Mouse (Mus musculus) induced T-regulatory cell, adult 2 months (primary cell): ENCODE results near the gene Nog.

Source experiments
- DNase-seq: peaks from one replicate; pipeline ENCODE4 v3.0.0-alpha.2; 2012; ENCODE audit warnings: low read depth

The Nog gene

DNA sequence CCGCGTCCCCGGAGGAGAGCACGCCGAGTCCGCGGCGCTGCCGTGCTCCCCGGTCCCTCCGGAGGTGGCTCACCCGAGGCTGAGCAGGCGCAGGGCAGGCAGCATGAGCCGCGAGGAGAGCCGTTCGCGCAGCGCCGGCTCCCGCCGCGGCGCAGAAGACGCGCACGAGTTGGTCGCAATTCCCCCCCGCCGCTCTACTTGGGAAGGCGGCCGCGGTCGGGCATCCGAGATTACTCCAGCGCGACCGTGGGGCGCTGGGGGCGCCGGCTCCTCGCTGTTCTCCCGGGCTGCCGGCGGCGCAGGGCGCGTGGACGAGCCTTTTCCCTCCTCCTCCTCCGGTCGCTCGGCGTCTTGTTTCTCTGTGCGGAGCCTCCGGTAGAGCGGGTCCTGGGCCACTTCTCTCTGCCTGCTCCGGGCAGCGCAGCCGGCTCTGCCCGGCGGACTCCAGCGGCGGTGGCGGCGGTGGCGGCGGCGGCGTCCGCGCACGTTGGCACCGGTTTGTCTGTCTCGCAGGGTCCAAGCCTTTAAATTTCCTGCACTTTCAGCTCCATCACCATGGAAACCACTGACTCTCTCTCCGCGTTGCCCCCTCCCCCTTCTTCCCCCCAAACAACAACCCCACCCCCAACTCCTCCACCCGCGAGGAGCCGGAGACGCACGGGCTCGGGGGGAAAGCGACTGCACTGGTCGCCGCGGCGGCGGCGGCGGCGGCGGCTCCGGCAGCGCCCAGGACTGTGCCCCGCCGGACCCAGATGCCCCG is at the start of gene Nog:
Gene Nog (minus strand): TSS at position 277 of the 760 bp plus-strand sequence.
- DNase-seq = peak; percentile 5

DNA sequence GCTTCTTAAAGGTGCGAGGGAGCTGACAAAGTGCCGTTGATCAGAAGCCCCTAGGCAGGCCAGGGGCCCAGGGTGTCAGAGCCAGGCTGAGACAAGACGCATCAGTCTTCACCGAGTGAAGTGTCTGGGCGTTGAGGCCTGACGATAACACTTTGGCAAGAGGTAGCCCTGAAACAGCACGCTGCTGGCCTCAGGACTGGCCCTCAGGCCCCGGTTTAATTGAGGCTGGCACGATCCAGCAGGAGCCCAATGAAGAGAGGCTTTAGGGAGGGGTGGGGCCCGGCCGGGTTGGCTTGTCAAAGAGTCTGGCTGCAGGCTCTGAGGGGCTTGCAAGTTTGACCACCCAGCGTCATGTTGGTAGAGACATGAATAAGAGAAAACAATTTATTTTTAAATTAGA is 38.1 kb upstream of the Nog start:
- no peak for DNase-seq

DNA sequence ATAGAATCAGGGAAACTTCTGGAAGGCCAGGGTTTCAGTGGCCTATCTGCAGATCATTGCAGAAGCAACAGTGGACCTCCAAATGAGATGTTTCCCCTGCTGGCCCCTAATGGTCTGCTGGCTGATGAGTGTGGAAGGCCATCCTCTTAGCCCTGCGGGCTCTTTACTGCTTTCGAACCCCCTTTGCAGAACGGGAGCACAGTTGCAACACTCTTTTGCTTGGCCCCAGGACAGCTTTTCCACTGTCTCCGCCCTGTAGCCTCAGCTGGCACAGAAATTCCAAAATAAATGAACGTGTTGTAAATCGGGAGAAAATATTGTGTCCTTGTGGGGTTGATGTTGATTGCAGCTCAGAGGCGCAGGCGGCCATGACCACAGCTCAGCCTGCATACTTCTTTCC is 37.7 kb upstream of the Nog start:
- DNase-seq = no peak

DNA sequence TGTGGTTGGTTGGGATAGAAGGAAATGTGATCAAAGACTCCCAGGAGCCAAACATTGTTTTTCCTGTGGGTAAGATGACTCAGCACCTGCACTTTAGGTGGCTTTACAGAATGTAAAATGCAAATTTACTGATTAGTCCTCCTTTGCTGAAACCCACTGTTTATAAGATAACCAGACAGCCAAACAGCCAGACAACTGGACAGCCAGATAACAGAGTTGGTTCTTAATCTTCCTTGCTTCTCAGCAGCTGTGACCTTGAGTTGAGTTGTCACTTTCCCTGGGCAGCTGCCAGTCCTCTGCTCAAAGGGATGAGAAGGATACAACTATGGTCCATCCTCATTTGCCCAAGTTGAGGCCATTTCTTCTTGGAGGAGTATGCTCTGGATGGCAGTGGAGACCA is 35.8 kb upstream of the Nog start:
- DNase-seq = no peak

DNA sequence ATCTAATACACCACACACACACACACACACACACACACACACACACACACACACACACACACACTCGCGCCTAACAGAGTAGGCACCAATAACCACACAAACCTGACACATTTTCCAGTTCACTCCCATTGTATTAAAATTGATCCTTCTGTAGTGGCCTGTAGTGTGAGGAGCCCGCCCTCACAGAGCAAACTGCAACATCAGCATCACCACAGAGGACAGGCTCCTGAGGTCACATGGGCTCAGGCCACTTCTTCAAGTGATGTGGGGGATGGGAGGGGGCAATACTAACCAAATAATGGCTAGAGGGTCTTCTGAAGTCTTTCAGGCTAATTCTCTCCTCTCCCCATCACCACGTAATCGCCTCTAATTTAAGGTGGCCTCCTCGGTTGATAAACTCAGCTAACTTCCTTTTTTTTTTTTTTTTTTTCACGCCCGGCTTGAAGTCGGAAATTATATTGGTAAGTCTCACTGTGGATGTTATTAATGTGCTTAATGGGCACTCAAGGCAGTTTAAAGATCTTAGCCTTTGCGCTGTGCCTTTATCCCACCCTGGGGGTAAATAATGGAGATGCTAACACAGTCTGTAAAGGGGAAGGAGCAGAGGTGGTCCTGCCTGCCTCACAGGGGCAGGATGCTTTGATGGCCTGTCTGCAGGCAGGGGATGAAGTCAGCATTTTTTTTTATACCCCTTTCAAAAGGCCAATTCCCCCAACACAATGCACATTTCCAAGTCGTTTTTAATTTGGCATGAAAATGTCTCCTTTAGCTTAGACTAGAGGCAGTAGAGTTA is 25.2 kb upstream of the Nog start:
- no peak for DNase-seq

DNA sequence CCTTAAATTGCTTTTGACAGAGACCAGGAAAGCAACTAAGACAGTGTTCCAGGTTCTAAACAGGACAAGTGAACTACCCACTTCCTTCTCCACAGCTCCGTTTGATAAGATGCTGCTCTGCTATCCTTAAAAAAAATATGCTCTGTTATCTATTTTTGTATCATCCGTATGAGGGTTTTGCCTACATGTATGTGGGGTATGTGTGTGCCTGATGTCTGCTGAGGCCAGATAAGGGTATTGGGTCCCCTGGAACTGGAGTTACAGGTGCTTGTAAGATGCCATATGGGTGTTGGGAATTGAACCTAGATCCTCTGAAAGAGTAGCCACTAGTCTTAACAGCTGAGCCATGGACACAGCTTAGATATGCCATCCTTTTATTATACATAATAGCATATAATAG is 19.6 kb upstream of the Nog start:
- DNase-seq = no peak

DNA sequence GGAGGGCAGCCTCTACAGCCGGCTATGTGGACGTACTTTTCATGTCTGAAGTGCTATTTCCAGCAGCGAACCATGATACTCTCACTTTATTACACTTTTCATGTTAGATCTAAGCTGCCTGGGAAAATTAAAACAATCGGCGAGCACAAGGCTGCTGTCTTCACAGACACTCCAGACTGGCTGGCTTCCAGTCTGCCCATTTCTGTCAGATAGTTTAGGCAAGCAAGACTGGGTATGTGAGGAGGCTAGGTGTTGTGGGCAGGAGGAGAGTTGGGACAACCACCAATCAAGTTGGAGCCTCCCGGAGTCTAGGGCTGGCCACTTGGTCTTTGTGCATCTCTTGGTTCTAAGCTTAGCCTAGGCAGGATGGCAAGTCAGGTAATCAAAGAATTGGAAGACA is 17.5 kb upstream of the Nog start:
- DNase-seq = no peak

DNA sequence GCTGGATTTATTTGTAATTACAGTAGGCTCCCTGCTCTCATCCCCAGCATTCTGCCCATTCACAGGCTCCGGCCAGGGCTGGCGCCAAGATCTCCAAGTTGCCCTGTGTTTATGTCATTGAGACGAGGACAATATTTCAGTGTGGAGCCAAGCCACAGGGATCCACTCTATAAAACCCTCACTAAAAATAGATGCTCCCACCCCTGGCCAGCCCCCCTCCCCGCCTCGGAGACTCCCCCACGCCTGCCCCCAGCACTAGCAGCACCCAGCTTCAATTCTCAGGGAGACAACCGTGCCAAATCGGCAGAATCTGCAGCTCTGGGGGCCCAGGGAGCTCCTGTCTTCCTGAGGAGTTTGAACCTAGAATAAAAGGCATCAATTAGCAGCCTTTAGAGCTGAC is 16.2 kb upstream of the Nog start:
- DNase-seq = no peak

DNA sequence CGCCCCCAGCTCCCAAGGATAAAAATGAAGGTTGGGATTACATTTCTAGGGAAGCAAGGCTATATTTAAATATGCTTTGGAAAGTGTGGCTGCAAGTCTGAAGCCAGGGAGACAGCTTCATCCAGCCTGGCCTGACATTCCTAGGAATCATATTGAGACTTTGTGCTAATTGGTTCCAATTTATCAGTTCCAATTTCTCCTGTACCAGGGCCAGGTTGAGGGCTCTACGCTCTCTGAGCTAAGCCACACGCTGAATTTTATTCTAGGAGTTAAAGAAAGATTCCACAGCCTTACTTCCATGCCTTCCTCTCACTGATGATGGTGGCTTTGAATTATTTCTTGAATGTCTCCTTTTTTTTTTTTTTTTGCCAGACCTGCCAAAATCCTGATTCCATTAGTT is 15.6 kb upstream of the Nog start:
- no peak for DNase-seq

DNA sequence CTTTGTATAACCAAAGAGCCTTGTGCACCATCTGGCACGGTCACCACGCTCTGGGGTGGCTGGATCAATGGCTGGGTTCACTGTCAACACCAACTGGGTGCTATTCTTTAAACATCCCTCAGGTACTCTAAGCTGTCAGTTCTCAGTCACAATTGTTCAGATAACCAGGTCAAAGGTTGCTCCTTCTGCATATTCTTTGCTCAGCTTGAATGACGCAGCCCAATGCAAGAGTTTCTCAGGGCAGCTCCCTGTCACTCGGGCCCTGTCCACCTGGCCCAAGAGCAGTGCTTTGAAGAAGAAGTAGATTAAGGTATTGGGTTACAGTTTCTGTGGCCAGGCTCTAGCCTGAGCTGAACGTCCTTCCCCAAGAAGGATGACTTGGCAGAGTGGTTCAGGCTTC is 12.2 kb upstream of the Nog start:
- no peak for DNase-seq

DNA sequence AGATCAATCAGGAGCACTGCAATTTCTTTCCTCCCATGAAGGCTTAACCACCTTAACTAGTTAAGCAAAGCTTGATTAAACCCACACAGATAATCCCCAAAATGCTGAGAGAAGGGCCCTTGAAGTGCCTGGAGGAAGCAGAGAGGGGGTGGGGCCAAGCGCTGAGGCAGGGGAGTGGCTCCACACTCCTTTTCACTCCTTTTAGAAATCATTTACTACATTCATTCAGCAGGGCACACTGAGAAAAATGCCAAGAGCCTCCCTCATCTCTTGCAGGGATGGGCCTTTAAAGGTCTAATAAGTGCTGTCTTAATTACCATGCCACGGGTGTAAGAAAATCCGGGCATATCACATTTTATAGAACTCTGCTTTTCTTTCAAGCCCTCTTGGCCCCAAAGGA is 10.2 kb upstream of the Nog start:
- DNase-seq = no peak

DNA sequence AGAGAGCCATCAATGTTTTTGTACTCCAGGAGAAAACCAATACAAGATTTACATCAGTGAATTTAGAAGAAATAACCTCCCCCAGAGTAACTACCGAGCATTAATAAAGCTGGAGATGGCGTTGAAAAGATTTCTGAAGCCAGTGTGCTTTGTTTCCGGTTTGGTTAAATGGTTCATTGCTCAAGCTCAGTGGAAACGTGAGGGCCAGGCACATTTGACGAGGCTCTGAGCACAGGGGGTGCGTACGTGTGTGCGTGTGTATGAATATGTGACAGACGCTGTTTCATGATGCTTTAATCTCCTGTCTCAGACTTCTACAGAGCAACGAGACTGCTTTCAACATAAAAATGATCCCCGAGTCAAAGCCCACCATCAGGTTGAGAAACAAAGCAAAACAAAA is 8.1 kb upstream of the Nog start:
- no peak for DNase-seq

DNA sequence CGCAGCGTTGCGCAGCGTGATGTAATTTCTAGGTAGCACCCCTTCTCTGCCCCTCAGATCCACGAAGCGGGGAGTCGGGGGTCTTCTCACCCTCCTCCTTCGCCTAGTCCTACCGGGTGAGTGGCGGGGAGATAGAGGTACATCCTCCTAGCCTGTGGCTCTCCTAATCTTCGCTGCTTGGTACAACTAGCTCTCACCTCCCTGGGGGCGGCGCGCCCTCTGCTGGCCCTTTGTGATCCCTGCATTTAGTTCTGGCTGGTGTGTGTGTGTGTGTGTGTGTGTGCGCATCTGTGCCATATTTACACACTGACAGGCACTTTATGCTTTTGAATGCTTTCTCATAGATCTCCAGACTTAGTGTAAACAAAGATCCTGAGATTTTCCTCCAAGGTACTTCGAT is 1.3 kb upstream of the Nog start:
- DNase-seq = peak; percentile 81

DNA sequence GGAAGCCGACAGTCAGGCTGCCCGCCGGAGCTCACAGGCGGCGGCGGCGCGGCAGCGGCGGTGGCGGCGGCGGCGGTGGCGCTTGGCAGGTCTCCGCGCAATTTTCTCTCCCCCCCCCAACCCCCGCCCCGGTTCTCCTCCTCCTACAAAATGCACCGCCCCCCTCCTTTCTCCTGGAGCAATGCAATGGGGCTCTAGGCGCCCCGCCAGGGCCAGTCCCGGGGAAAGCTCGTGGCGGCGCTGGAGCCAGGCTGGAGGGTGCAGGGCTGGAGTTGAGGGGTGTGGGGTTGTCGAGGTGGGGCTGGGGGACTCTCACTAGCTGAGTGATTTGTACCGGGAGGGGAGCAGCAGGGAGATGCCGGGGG is 666 bp upstream of the Nog start:
- DNase-seq = no peak

DNA sequence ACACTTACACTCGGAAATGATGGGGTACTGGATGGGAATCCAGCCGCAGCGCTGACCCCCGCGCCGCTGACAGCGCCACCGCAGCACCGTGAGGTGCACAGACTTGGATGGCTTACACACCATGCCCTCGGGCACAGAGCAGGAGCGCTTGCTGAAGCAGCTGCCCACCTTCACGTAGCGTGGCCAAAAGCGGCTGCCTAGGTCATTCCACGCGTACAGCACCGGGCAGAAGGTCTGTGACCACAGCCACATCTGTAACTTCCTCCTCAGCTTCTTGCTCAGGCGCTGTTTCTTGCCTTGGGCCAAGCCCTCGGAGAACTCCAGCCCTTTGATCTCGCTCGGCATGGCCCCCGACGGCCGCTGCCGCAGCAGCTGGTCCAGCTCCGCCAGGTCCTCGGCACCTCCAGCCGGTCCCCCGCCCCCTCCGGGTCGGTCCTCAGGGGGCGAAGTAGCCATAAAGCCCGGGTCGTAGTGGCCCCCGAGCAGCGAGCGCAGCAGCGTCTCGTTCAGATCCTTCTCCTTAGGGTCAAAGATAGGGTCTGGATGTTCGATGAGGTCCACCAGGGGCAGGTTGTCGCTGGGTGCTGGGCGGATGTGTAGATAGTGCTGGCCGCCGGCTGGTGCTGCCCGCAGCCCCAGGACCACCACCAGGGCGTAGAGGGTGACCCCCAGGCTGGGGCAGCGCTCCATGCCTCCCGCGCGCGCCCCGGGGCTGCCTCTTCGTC is 639 bp downstream of the Nog start:
- DNase-seq = no peak

DNA sequence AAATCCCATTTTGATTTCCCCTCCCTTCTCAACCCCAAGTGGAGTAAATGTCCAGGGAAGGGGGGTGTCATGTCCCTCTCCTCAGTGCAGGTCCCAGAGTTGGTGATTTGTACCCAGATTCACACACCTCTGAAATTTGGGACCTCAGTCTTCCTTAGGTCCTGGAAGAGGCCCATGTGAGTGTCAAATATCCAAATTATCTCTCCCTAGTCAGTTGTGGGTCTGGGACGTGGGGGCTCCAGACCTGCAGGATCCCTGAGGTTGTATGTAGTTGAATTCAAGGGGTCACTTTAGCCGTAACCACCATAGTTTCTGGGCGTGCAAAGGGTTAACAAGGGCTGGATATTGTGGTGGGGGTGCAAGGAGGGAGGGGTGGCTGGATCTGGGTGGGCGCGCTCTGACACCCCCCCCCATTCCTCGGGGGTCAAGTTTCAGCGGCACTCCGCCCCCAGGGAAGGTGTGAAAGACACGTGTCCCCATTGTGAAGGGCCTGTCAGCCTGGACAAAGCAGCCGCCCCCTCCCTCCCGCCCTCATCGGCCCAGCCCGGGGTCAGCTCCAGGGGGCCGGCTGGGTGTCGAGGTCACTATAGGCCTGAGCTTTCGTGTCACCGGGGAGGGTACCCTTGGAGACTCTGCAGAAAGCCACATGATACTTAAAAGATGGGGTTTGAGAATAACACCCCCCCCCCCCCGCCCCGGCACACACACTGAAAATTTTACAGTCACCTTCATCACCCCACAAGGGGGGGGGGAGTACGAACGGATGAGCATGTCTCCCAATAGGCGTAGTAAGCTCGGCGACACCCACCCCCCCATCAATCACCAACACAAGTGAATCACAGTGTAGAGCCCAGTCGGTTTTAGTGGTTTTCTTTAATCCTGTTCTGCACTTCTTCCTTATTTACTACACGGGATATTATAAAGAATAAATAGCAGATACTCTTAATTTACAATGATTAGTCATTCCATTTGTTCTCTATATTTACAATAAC is 2.1 kb downstream of the Nog start:
- no peak for DNase-seq

DNA sequence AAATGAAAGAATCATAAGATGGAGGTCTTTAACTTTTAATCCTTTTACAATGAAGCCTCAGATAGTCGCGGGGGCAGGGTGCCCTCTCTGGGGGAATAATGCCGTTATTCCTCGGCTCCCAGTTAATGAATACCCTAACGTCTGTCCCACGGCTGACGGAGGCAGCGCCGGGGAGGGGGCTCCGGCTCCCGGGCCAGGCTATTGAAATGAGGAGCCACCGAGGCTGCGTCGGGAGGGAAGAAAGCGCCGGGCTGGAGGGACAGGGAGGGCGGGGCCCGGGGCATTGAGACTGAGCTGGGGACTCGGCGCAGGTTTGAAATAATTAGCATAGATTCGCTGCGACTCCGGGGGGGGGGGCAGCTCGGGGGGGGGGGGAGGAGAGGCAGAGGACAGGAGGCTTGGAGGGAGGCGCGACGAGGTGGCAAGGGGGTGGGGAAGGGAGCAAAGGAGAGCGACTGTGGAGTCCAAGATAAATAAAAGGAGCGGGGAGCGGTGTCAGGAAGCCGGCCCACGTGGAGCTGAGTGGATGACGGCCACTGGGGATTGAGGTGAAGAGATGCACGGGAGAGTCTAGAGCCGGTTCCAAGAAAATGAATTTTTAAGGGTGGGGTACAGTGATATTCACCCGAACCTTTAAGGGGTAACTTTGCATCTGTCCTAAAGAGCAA is 2.9 kb downstream of the Nog start:
- no peak for DNase-seq

DNA sequence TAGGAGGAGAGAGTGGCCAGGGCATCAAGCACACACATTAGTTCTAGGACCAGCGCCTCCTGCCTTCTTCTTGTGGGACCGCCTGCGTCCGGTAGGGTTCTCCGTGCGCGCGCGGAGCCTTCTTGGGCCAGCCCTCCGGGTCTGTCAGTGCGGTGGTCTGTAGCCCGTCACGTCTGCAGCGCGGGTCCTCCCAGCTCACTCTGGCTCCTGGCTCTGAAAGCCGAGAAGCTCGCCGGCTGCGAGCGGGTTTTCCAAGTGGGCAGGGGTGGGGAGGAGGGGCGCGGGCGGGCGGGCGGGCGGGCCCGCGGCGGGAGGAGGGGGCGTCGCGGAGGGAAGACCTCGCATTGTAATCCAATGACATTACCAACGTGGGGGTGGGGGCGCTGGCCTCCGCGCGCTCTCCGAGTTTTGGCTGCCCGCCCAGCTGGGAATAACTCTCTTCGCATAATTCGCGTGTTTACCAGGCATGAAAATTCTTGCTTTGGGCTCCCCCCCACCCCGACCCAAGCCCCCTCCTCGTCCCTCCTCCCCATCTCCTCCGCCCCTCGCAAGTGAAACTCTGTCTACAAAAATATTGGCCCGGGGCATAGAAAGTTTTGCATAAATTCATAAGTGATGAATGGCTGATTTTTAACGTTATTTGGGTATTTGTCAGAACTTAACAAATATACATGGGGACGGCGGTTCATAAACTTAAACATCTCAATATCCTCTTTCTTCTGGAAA is 3.7 kb downstream of the Nog start:
- DNase-seq = no peak

DNA sequence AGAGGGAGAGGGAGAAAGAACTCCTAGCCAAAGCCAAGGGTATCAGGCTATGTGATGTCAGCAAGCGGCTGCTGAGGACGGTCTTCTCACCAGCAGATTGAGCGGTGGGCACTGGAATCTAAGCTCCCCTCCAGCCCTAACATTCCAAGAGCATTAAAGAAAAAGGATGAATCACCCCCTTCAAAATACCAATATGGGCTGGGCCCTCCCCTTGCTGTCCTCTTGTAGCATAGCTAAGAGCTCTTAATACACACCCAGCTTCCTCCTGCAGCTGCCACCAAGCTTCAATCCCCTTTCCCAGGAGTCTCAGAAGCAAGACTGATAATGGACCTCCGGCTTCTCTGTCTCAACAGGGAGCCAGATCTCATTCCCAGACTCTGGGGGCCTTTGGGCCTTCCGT is 4.6 kb downstream of the Nog start:
- DNase-seq = no peak

DNA sequence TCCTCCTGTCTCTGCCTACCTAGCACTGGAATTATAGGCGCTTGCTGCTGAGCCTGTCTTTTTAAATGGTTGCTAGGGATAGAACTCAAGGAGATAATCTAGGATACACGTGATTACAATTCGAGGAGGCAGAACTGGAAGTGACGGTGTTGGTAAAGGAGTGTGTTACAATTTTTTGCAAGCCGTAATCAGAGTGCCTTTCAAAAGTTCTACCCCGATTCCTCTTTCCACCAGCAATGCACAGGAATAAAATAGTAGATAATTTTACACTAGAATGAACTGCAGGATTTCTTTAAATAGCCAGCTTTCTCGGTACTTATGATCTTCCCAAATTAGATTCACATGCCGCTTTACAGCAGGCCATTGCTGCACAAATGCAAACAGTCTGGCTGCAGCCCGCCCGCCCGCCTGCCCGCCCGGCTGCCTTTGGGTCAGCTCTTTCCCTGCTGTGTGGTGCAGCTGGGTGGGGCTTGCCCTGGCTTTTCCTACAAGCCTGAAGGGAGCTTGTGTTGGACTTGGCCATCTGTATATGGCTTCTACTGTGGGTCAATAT is 32.2 kb downstream of the Nog start:
- no peak for DNase-seq
